Mouse (Mus musculus) pancreas, adult 10 weeks (tissue): Measurements from ENCODE around the gene Nudc. TPM values are rescaled to one million over a fixed set of nuclear protein-coding genes. Genes with fewer than 3 reads are reported as not detected.

Experiments
- polyA plus RNA-seq: library from polyadenylated mRNA; stranded (reverse); fragments of 350-450 nt; fragmentation: Illumina TruSeq; extraction: RNeasy Lipid Tissue Mini Kit (QIAGEN cat#74804); gene quantifications from one replicate; pipeline ENCODE4 v1.2.3, GENCODE M21; 2015; ENCODE audit warnings: low read depth, low replicate concordance; ENCODE audit not compliant: insufficient read depth

Gene Nudc
- polyA plus RNA-seq: 29.6 TPM

DNA sequence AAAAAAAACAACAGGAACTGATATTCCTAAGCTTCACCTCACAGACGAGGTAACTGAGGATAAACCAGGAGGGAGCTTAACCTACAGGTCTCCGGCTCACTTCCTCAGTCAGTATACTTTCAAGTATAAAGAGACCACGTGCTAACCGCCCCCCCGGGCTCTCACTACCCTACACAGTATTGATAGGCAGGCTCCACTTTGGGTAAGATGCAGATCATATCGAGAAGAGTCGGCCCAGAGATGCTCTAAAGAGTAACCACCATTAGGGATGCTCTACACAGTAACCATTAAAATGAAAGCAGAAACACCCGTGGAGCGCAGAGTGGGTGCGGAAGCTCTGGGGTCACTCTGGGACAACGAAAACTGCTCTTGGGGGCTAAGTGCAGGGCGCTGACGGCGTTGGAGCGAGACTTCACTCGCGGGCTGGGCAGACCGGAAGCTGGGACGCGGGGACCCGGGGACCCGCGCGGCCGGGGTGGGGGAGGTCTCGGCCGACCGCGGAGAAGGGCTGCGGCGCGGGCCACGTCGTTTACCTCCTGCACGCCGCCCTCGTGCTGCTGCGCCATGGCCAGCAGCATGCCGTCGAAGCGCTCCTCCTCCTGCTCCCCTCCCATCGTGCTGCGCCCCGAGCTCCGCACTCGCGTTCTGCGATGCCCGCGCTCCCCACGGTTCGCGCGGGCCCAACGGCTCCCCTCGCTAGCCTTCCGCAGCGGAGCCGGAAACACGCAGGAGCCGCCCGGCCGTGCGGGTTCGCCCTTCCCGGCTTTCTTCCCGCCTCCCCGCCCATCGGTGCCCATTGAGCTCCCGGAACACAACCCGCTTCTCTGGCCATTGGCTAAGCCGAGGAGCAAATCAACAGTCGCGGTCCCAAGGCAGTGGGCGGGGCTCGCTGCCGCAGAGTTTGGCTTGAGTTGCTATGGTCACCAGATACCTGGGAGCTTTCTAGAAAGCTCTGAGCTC is at the start of gene Nudc:
Gene Nudc, minus strand, starts transcription at position 725 of the 960 bp plus-strand sequence.

GRCm38 (mm10) chr4:133584059-133584951 is 38.5 kb upstream of the Nudc start, which contains the start of gene Gpn2:
Gene Gpn2, plus strand, starts transcription at chr4:133584362.

DNA sequence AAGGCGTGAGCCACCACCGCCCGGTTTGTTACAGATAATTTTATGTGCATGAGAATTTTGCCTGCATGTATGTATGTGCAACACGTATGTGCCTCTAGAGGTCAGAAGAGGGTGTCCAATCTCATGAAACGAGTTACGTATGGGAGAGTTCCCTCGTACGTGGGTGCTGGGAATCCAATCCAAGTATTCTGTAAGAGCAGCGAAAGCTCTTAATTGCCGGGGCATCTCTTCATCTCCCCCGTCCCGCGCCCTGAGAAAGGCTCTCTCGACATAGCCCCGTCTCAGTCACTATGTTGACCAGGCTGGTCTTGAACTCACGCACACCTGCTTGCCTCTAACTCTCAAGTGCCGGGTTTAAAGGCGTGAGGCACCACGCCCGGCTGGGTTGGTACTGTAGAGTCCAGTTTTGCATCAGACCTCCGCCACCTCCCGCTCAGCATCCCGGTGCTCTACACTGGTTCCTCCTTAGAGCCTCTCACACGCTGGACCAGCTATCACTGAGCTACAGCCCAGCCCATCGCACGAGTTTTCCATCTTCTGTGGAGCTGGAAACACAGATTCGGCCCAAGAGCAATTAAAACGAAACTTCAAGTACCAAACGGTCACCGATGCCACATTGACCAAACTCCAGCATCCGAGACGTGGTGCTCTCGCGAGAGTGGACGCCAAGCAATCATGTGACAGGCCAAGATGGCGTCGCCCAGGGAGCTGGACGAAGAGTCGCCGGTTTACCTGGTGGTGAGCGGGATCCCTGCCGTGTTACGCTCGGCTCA is 28.5 kb upstream of the Nudc start, which contains the start of gene Gpatch3:
Gene Gpatch3, plus strand, starts transcription at position 676 of the 773 bp plus-strand sequence.

DNA sequence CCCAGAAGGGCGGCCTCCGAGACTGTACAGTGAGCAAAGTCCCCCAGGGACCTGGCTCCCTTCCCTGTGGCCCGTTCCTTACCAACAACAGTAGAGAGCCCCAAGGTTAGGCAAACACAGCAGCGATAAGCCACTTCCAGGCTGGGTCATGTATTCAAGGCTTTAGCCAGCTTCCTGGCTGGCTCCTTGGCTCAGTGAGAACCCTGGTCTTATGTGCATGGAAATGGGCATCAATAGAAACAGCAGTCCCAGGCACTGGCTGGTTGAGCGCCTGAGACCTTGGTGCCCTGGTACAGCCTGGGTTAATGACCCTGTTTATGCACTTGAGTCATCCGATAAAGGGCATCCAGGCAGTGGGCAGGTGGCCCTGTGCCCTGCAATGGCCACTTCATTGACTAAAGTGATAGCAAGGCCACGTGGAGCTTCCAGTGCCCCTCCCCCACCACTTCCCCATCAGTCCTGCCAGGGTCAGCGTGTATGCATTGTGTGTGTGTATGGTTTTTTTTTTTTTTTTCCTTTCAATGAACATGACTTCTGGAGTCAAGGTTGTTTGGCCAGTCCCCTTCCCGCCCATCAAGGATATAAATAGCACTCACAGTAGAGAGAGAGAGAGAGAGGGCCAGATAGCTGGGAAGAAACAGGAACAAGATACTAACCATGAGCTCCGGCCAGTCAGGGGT is 7.1 kb upstream of the Nudc start, which contains the start of gene Nr0b2:
Gene Nr0b2, plus strand, starts transcription at position 609 of the 680 bp plus-strand sequence.

GRCm38 (mm10) chr4:133518601-133519368 is 27.0 kb downstream of the Nudc start, which contains the start of gene Kdf1:
Gene Kdf1, plus strand, starts transcription at chr4:133518963.

GRCm38 (mm10) chr4:133498160-133498724 is 47.6 kb downstream of the Nudc start, which contains the start of gene Trnp1:
Gene Trnp1, minus strand, starts transcription at chr4:133498550.

Other genes with a start within 250 kb of the Nudc start
- gene Wdtc1, start 192.5 kb downstream of the Nudc start, polyA plus RNA-seq: 7.4 TPM
- gene Slc9a1, start 176.3 kb downstream of the Nudc start, polyA plus RNA-seq: 10.4 TPM
- gene Tent5b, start 65.9 kb downstream of the Nudc start, polyA plus RNA-seq: 2.5 TPM
- 2.0 TPM for gene Trnp1, start 47.4 kb downstream of the Nudc start, polyA plus RNA-seq
- 5.3 TPM for gene Kdf1, start 27.0 kb downstream of the Nudc start, polyA plus RNA-seq
- 5.4 TPM for gene Nr0b2, start 7.4 kb upstream of the Nudc start, polyA plus RNA-seq
- 1.6 TPM for gene Gpatch3, start 28.7 kb upstream of the Nudc start, polyA plus RNA-seq
- gene Gpn2, start 38.4 kb upstream of the Nudc start, polyA plus RNA-seq: 3.3 TPM
- 2.9 TPM for gene Sfn, start 56.2 kb upstream of the Nudc start, polyA plus RNA-seq
- 6.9 TPM for gene Zdhhc18, start 104.2 kb upstream of the Nudc start, polyA plus RNA-seq
- gene Pigv, start 126.7 kb upstream of the Nudc start, polyA plus RNA-seq: 3.0 TPM
- 9.8 TPM for gene Arid1a, start 210.8 kb upstream of the Nudc start, polyA plus RNA-seq